Mouse (Mus musculus): ENCODE data around the gene Prkce. TPM values are rescaled to one million over a fixed set of nuclear protein-coding genes. Genes with fewer than 3 reads are reported as not detected.

The Prkce gene
- polyA plus RNA-seq, 1 experiment from 2014 or later, result 11.8 TPM

DNA sequence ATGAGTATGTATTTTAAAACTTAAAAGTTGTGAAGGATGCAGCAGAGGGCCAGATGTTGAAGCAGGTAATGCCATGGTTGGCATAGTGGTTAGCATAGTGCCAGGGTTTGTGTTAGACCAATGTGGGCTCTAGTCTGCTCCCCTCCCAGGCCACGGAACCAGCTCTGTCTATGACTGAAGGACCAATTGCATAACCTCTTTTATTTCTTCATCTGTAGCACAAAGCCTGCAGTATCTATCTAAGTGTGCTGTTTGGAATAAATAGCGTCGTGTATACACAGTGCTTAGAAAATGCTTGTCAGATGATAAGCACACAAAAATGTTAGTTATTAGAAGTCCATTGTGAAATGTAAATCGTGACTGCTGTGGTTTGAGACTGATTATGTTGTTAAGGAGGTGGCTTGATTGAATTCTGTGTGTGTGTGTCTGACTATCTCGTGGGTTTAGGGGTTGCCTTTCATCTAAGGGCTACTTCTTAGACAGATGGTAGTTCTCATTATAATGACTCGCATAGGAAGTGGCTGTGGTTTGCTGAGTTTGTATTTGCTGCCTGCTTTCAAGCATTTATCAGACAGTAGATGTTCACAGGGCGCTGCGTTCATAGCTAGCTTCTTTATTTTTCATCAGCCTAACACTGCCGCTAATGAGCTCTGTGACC, 17.1 kb downstream of the Prkce start:
- Histone ChIP-seq H3K9me3 (no peaks in the 10 kb centered on the region), H3K4me2 (replicated peaks) (no peak overlapping the region), H3K27ac (no peak overlapping the region), H3K9ac (replicated peaks) (no peak overlapping the region), H3K4me1 (replicated peaks) (peaks cover 17% of the 10 kb centered on the region), H3K27me3 (no peaks in the 10 kb centered on the region), H3K36me3 (no peaks in the 10 kb centered on the region), H3K4me3 (replicated peaks) (no peak overlapping the region)
- 50% methylated on average over 9 of the region's 9 CpGs for WGBS
- ATAC-seq, result 0 out of 2 replicates have a peak, but pooled peaks have one; percentile 45

DNA sequence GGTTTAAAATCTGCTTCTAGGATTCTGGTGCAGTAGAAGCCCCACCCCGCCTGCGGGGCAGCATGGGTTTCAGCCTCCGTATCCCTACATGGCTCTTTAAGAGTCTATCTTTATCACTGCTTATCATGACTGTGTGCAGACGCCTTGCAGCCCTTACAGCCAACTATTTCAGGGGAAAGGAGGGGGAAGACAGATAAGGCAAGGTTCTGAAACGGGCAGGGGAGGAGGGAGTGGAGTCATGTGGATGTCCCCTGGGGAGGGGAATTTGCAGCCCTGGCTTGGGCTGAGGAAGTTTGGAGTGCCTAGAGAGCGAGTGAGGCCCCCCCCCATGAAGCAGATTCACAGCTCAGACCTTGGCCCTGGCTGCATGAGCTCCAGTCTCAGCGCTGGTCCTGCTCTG, 18.0 kb downstream of the Prkce start:
- H3K9me3 ChIP-seq, result no peaks in the 10 kb centered on the region
- no peak overlapping the region for H3K4me2 ChIP-seq (replicated peaks)
- H3K27me3 ChIP-seq, result no peaks in the 10 kb centered on the region
- no peak overlapping the region for H3K27ac ChIP-seq
- H3K36me3 ChIP-seq, result no peaks in the 10 kb centered on the region
- H3K4me1 ChIP-seq (replicated peaks), result peaks cover 17% of the 10 kb centered on the region
- no peak overlapping the region for H3K4me3 ChIP-seq (replicated peaks)
- 42% methylated on average over 7 of the region's 7 CpGs for WGBS
- ATAC-seq, result no peak
- H3K9ac ChIP-seq (replicated peaks), result no peak overlapping the region

DNA sequence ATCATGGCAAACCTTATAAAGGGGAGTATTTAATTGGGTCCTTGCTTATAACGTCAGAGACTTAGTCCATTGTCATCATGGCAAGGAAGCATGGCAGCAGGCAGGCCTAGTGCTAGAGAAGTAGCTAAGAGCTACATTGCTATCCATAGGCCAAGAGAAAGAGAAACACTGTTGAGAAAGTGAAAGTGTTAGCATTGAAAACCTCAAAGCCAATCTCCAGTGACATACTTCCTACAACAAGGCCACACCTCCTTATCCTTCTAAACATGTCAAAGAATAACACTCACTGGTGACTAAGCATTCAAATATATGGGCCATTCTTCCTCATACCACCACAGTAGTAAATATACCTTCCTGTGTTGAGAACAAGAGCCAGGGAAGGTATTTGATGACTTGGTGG, 20.2 kb downstream of the Prkce start:
- H3K36me3 ChIP-seq, result no peaks in the 10 kb centered on the region
- H3K9ac ChIP-seq (replicated peaks), result no peak overlapping the region
- H3K4me2 ChIP-seq (replicated peaks), result no peak overlapping the region

DNA sequence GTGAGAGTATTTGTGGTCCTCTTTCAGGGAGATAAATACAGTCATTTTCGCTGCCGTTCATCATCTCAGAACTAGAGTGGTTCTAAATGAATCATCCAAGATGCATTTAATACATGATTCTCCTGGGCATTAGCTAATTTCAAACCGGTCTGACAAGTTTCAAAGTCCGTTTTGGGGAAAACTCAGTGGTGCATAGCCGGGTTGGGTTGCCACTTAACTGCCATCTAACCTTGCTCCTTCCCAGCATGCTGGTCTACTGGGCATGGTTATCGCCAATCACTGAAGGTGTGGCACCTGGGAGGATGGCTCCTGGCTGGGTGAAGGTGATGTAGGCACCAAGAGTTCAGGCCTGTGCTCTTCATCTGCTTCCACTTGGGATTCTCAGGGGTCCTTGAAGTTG, 26.4 kb downstream of the Prkce start:
- Histone ChIP-seq H3K4me2 (replicated peaks) (no peak overlapping the region), H3K4me1 (replicated peaks) (no peaks in the 10 kb centered on the region), H3K9me3 (no peaks in the 10 kb centered on the region), H3K9ac (replicated peaks) (no peak overlapping the region), H3K36me3 (no peaks in the 10 kb centered on the region), H3K27ac (no peak overlapping the region), H3K4me3 (replicated peaks) (no peak overlapping the region), H3K27me3 (no peaks in the 10 kb centered on the region)
- no peak for ATAC-seq
- WGBS, result 93% methylated on average over 6 of the region's 6 CpGs

More for the DNA sequence above, 20.2 kb downstream of the Prkce start:
- peaks cover 17% of the 10 kb centered on the region for H3K4me1 ChIP-seq (replicated peaks)
- H3K9me3 ChIP-seq, result no peaks in the 10 kb centered on the region
- H3K27me3 ChIP-seq, result no peaks in the 10 kb centered on the region
- 84% methylated on average over 1 of the region's 1 CpGs for WGBS
- ATAC-seq, result no peak
- no peak overlapping the region for H3K27ac ChIP-seq
- no peak overlapping the region for H3K4me3 ChIP-seq (replicated peaks)

DNA sequence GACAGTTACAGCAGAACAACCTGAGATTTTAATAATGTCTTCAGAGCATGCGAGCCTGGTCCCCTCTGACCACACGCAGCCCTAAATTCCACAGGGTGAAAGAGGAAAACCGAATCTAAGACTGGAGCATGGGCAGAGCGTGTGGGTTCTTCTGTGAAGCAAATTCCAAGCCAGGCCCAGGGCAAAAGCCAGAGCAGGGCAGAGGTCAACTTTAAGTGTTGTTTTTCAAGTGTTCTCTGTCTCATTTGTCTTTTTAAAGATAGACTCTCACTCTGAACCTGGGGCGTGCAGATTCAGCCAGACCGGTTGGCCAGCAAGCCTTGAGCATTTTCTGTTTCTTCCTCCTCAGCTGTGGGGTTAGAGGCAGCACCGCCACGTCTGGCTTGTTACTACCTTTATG, 27.3 kb downstream of the Prkce start:
- H3K9ac ChIP-seq (replicated peaks), result no peak overlapping the region
- WGBS, result 89% methylated on average over 8 of the region's 8 CpGs
- no peak overlapping the region for H3K4me2 ChIP-seq (replicated peaks)
- H3K9me3 ChIP-seq, result no peaks in the 10 kb centered on the region
- H3K27me3 ChIP-seq, result no peaks in the 10 kb centered on the region
- H3K4me1 ChIP-seq (replicated peaks), result no peaks in the 10 kb centered on the region
- H3K27ac ChIP-seq, result no peak overlapping the region
- ATAC-seq, result no peak
- no peak overlapping the region for H3K4me3 ChIP-seq (replicated peaks)
- no peaks in the 10 kb centered on the region for H3K36me3 ChIP-seq

DNA sequence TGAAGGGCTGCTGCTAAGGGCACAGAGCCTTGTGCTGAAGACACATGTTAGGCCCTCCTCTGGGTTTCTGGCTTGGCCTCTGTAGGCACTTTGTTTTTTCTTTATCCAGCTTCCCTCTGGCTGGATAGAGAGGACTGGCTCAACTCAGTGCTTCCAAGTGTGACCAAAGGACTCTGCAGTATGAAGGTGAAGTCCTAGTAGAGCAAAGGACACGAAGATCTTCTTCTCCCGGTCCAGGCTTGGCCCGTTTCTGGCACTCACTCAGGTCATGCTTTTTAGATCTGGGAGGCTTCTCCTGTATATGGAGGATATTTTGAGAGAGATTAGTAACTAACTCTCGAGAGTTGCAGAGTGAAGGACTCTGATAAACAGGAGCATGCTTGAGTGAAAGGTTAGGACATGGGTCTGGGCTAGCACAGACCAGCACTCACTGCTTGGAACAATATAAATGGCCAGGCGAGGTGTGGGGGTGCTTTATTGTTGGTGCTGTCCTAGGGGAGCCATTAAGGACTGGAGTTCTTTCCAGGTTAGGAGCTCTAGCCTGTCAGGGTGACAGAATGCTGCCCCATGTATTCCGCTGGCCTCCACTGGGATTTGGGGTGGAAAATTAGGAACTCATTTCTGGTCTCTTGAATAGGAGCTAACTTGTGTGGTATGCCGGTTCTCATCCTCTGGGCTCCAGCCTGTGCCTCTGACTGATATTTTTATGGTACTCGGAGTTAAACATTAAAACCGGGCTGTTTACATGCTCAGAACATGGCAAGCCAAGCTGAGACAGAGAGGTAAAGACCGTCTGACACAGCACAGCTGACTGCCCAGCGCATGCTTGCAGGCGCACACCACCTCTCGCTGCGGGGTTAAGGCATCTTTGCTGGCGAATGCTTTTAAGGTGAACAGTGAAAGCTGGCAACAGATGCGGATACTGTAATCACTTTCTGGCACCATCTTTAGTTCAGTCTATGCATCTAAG, 31.2 kb downstream of the Prkce start:
- no peak for ATAC-seq
- no peak overlapping the region for H3K4me2 ChIP-seq (replicated peaks)

DNA sequence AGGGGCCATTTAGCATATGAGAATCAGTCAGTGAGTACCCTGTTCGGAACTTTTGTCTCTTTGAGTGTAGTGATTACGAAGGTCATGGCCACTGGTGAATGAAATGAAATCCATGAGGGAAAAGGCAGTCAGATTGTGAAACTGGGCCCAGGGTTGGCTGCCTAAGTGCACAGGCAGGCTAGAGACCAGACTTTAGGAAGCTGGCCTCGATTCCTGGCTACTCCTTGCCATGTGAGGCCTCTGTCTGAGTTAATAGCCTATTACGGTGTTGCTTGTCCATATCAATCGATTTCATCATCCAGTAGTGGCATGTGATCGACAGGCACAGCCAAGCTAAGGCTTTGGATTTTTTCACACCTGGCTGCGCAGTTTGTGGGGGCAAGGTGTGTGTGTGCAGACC, 34.4 kb downstream of the Prkce start:
- Histone ChIP-seq H3K36me3 (no peaks in the 10 kb centered on the region), H3K4me3 (replicated peaks) (no peak overlapping the region), H3K4me1 (replicated peaks) (no peaks in the 10 kb centered on the region), H3K4me2 (replicated peaks) (no peak overlapping the region), H3K9me3 (no peaks in the 10 kb centered on the region), H3K9ac (replicated peaks) (no peak overlapping the region), H3K27ac (no peak overlapping the region), H3K27me3 (no peaks in the 10 kb centered on the region)
- 93% methylated on average over 7 of the region's 7 CpGs for WGBS
- ATAC-seq, result no peak

More for the DNA sequence above, 31.2 kb downstream of the Prkce start:
- Histone ChIP-seq H3K4me1 (replicated peaks) (no peaks in the 10 kb centered on the region), H3K27ac (no peak overlapping the region), H3K36me3 (no peaks in the 10 kb centered on the region), H3K27me3 (no peaks in the 10 kb centered on the region), H3K4me3 (replicated peaks) (no peak overlapping the region), H3K9me3 (no peaks in the 10 kb centered on the region), H3K9ac (replicated peaks) (no peak overlapping the region)
- 89% methylated on average over 16 of the region's 16 CpGs for WGBS

DNA sequence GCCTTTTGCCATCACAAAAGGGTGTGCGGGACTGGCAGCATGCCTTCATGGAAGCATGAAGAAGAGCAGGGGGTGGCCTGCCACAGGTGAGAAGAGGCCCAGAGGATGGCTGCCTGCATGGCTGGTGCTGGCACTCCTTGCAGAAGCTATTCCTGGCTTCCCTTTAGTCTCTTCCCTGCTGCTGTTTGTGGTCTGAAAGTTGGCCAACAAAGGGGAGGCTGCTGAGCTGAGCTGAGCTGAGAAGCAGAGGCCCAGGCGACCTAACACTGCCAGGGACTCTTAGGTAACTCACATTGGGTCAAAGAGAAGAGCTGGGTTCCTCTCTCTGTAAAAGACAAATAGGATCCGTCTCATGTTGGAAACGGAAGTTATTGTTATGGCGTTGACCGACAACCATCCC, 35.4 kb downstream of the Prkce start:
- H3K27me3 ChIP-seq, result no peaks in the 10 kb centered on the region
- 90% methylated on average over 6 of the region's 6 CpGs for WGBS
- H3K9me3 ChIP-seq, result no peaks in the 10 kb centered on the region
- no peak overlapping the region for H3K4me2 ChIP-seq (replicated peaks)
- H3K4me1 ChIP-seq (replicated peaks), result no peaks in the 10 kb centered on the region
- no peak overlapping the region for H3K27ac ChIP-seq
- no peak for ATAC-seq
- no peak overlapping the region for H3K9ac ChIP-seq (replicated peaks)
- no peak overlapping the region for H3K4me3 ChIP-seq (replicated peaks)
- H3K36me3 ChIP-seq, result no peaks in the 10 kb centered on the region

DNA sequence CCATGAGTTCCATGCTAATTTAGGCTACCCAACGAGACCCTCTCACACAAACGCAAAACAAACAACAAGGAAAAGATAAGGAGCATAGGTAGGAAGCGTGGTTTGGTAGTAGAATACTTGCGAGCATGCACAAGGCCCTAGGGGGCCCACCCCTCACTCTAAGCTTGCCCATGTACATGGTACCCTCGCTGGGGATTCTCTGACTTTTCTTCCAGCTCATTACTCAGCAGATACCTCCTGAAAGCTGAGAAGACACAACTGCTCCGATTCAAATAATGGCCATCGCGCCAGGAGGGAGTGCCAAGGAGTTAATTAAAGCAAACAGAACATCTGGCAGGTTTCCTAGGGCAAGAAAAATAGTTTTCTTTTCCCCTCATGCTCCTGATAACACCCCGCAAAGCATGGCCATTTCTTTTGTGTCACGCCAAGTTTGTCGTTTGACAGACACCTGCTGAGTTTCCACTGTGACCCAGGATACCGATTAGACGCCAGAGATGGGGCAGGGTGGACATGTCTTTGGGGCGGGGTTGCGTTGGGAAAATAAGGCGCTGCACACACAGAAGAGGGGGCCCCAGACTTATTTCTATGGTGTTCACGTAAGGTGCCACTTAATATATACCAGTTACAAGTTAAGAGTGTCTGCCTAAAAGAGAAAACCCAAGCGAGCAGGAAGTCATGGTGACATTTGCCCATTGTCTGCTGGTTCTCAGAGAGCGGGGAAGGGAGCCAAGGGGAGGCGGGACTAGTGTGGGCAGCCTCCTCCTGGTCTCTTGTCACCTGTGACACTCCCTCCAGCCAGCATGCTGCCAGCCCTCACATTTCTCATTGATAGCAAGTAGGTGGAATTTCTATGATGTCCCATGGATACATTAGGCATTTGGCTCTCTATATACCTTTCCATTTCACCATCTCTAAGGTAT, 36.2 kb downstream of the Prkce start:
- Histone ChIP-seq H3K4me2 (replicated peaks) (no peak overlapping the region), H3K36me3 (no peaks in the 10 kb centered on the region), H3K9ac (replicated peaks) (no peak overlapping the region), H3K27me3 (no peaks in the 10 kb centered on the region), H3K9me3 (no peaks in the 10 kb centered on the region), H3K27ac (no peak overlapping the region), H3K4me3 (replicated peaks) (no peak overlapping the region), H3K4me1 (replicated peaks) (no peaks in the 10 kb centered on the region)
- ATAC-seq, result no peak
- 76% methylated on average over 20 of the region's 20 CpGs for WGBS

DNA sequence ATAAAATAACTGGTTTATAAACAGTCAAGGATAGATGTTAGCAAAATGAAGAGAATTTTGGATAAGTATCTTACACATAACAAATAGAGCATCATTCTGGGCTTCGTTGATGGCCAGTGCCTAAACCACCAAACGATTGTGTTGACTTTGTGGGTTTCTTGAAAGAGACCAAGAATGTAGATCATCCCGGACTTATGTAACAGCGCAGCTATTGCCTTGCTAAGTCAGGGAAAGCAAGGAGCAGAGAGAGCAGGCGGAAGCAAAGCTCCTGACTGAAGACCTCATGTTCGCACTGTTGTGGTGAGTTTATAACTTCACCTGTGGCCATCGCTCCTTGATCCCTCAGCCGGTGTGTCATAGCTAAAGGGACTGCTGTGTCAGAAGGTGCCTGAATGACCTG, 38.7 kb downstream of the Prkce start:
- 97% methylated on average over 8 of the region's 8 CpGs for WGBS
- Histone ChIP-seq H3K4me3 (replicated peaks) (no peak overlapping the region), H3K36me3 (no peaks in the 10 kb centered on the region), H3K4me2 (replicated peaks) (no peak overlapping the region), H3K4me1 (replicated peaks) (no peaks in the 10 kb centered on the region), H3K27ac (no peak overlapping the region), H3K9ac (replicated peaks) (no peak overlapping the region), H3K9me3 (no peaks in the 10 kb centered on the region), H3K27me3 (no peaks in the 10 kb centered on the region)
- ATAC-seq, result no peak

DNA sequence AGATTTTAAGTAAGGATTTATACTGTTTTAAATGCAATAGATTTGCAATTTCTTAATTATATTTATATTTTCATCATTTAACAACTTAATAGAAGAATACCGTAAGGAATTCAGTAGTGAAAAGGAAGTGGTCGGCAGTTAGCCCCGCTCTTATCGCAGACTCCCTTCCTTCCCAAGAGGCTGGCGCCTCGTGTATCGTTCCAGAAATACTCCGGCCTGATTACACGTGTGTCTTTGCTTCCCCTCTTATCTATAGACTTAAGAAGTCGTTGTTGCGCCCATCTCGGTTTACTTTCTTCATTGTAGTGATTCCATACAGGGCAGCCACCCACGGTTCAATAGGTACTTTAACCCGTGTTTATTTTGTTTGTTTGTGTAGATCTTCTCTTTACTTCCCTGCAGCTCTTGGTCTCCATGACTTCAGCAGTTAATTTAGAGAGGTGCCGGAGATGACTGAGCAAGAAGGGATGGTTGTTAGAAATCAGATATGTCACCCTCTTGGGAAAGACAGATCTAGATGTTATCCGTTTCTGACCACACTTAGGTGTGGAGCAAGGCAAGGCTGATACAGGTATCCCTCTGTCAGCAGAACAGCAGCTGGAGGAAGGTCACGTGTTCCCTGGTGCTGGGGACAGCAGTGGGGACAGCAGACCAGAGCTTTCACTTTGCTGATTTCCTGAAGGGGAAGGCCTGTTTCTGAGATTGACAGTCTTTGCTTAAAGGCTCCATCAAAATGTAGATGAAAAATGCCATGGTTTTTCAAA, 40.7 kb downstream of the Prkce start:
- Histone ChIP-seq H3K27me3 (no peaks in the 10 kb centered on the region), H3K9ac (replicated peaks) (no peak overlapping the region), H3K4me3 (replicated peaks) (no peak overlapping the region), H3K27ac (no peak overlapping the region), H3K36me3 (no peaks in the 10 kb centered on the region), H3K9me3 (no peaks in the 10 kb centered on the region), H3K4me1 (replicated peaks) (no peaks in the 10 kb centered on the region), H3K4me2 (replicated peaks) (no peak overlapping the region)
- no peak for ATAC-seq
- 90% methylated on average over 17 of the region's 17 CpGs for WGBS
